Mouse (Mus musculus) lung, embryonic 16.5 days (tissue): ENCODE data around the gene Lrba. TPM values are rescaled to one million over a fixed set of nuclear protein-coding genes. Genes with fewer than 3 reads are reported as not detected.

ENCODE experiments used
- ATAC-seq: fragments of 200-750 bp; cut with Nextera tagmentation; 2 replicates; pipeline ENCODE4 v1.8.0; 2017; ENCODE audit warnings: low read depth, mild to moderate bottlenecking, moderate library complexity
- H3K27ac ChIP-seq: fragments of 300-500 bp; sonication (generic); 2 replicates; pipeline ENCODE4 v1.5.1; 2014; ENCODE audit warnings: mild to moderate bottlenecking, control low read depth, low read length
- H3K27me3 ChIP-seq: fragments of 300-500 bp; sonication (generic); 2 replicates; pipeline ENCODE4 v1.6.1; 2014; ENCODE audit warnings: low read depth, low read length, mixed read lengths; ENCODE audit not compliant: control insufficient read depth, insufficient read depth
- H3K36me3 ChIP-seq: fragments of 300-500 bp; sonication (generic); 2 replicates; pipeline ENCODE4 v1.6.1; 2014; ENCODE audit warnings: low read length; ENCODE audit not compliant: control insufficient read depth, insufficient read depth
- H3K4me1 ChIP-seq: fragments of 300-500 bp; sonication (generic); replicated peaks from 2 replicates; pipeline ENCODE4 v1.6.1; 2014; ENCODE audit warnings: low read length, mixed read lengths; ENCODE audit not compliant: control insufficient read depth, insufficient read depth
- H3K4me2 ChIP-seq: fragments of 300-500 bp; sonication (generic); 2 replicates; pipeline ENCODE4 v1.6.1; 2014; ENCODE audit warnings: low read depth, low read length, control low read depth
- H3K4me3 ChIP-seq: fragments of 300-500 bp; sonication (generic); 2 replicates; pipeline ENCODE4 v1.5.1; 2014; ENCODE audit warnings: mild to moderate bottlenecking, low read length, control low read depth
- H3K9ac ChIP-seq: fragments of 300-500 bp; sonication (generic); 2 replicates; pipeline ENCODE4 v1.6.1; 2014; ENCODE audit warnings: low read length, control low read depth
- H3K9me3 ChIP-seq: fragments of 300-500 bp; sonication (generic); 2 replicates; pipeline ENCODE4 v1.6.1; 2016; ENCODE audit warnings: low read length; ENCODE audit not compliant: control insufficient read depth
- WGBS: fragments of 180-500 bp; shearing (Covaris S2); extraction: QIAGEN DNeasy Blood & Tissue Kit; methylation state at CpG from one replicate; pipeline ENCODE4 v1.1.7; 2014; 5-methylcytosine and 5-hydroxymethylcytosine counted together
- polyA plus RNA-seq: library from polyadenylated mRNA; unstranded; fragments of >200 nt; fragmentation: Nextera tagmentation; extraction: Ambion mirVana; gene quantifications from 2 replicates; pipeline ENCODE4 v1.2.1, GENCODE M21; 2015

The Lrba gene
- 2.8 and 3.4 TPM in 2 replicates for polyA plus RNA-seq

DNA sequence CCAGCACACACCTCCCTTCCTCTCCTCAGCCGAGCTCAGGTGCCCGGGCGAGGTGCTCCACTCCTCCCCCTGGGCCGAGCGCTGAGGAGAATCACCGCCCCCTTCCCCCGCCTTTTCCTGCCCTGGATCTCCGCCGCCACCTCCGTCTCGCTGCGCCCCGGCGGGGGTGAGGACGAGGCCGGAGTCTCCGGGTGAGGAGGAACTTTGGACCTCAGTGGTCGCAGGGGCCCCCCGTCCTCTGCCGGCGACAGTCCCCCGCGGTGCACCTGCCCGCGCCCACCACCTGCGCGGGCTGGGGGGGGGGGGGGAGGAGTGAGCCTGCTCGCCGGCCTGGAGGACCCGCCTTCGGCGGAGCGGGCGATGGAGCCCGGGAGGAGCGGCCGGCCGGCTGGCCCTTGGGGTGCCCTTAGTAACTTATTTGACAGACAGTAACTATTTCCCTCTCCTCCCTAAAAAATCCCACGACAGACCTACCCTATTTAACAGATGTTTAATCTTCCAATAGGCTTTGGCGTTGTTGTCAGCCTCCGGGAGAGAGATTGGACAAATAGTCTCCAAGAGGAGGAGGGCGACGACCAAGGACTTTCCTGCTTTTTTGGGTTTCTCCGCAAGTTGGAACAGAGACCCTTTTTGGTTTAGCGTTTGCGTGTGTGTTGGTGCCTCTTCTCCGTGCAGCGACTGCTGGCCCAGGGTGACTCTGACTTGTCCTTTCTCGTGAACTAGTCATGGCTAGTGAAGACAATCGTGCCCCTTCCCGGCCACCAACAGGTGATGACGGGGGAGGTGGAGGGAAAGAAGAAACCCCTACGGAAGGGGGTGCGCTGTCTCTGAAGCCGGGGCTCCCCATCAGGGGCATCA, at the start of gene Lrba:
TSS of gene Lrba (plus strand) at position 117 of the 858 bp plus-strand sequence.
- WGBS = under 1% methylated on average over 48 of the region's 55 CpGs
- Histone ChIP-seq H3K4me1 (no peaks in the 10 kb centered on the region), H3K36me3 (no peaks in the 10 kb centered on the region), H3K9ac (peak within 1 kb of the TSS; percentile 91), H3K27ac (peak within 1 kb of the TSS; percentile 98), H3K4me3 (peak within 1 kb of the TSS; percentile 93), H3K4me2 (peak within 1 kb of the TSS; percentile 93), H3K27me3 (no peaks in the 10 kb centered on the region), H3K9me3 (no peaks in the 10 kb centered on the region)
- peak; percentile 91 for ATAC-seq

- Histone ChIP-seq H3K4me2 (no peak overlapping the region), H3K9ac (no peak overlapping the region), H3K4me1 (no peaks in the 10 kb centered on the region), H3K9me3 (no peaks in the 10 kb centered on the region), H3K27ac (no peak overlapping the region), H3K4me3 (no peak overlapping the region), H3K36me3 (no peaks in the 10 kb centered on the region), H3K27me3 (no peaks in the 10 kb centered on the region)
- ATAC-seq = no peak
- WGBS = 85% methylated on average over 7 of the region's 7 CpGs
Measured at GRCm38 (mm10) chr3:86179714-86180113, 44.8 kb upstream of the Lrba start.

DNA sequence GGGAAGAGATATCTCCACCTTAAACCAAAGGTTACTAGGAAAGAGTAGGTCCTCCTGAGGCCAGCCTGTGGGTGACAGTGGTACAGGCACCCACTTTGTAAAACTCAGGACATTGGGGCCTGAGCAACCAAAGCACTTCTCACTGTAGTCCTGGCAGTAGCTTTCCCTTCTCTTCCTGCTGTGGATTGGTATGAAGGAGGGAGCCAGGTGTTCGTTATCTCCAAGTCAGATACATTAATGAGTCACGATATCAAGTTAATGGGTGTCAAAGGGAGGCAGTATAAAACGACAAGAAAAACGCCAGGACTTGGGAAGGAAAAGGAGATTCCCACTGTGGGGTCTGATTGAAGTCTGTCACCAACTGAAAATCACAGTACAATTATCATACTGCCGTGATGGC, 43.4 kb upstream of the Lrba start:
- H3K27ac ChIP-seq = no peak overlapping the region
- no peaks in the 10 kb centered on the region for H3K27me3 ChIP-seq
- no peak overlapping the region for H3K4me3 ChIP-seq
- H3K4me2 ChIP-seq = no peak overlapping the region
- WGBS = 68% methylated on average over 5 of the region's 5 CpGs
- no peaks in the 10 kb centered on the region for H3K4me1 ChIP-seq
- no peaks in the 10 kb centered on the region for H3K9me3 ChIP-seq
- H3K9ac ChIP-seq = no peak overlapping the region
- no peak for ATAC-seq
- no peaks in the 10 kb centered on the region for H3K36me3 ChIP-seq

DNA sequence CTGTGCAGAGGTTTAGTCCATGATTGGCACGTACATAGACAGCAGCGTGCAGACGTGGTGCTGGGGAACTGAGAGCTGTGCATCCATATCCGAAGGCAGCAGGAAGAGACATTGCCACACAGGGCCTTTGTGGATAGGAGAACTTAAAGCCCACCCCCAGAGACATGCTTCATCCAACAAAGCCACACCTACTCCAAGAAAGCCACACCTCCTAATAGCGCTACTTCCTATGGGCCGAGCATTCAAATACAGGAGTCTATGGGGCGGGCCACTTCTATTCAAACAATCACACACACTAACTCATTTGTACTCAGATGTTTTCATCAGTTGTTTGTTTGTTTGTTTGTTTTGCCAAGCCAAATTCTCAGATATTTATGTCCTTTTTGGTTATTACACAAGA, 39.9 kb upstream of the Lrba start:
- WGBS = 80% methylated on average over 7 of the region's 7 CpGs
- no peaks in the 10 kb centered on the region for H3K36me3 ChIP-seq
- no peak for ATAC-seq
- no peak overlapping the region for H3K4me3 ChIP-seq
- H3K9ac ChIP-seq = no peak overlapping the region
- H3K4me1 ChIP-seq = no peaks in the 10 kb centered on the region; the same call in 1 of the 2 replicates
- no peaks in the 10 kb centered on the region for H3K27me3 ChIP-seq
- no peaks in the 10 kb centered on the region for H3K9me3 ChIP-seq
- H3K4me2 ChIP-seq = no peak overlapping the region
- H3K27ac ChIP-seq = no peak overlapping the region

DNA sequence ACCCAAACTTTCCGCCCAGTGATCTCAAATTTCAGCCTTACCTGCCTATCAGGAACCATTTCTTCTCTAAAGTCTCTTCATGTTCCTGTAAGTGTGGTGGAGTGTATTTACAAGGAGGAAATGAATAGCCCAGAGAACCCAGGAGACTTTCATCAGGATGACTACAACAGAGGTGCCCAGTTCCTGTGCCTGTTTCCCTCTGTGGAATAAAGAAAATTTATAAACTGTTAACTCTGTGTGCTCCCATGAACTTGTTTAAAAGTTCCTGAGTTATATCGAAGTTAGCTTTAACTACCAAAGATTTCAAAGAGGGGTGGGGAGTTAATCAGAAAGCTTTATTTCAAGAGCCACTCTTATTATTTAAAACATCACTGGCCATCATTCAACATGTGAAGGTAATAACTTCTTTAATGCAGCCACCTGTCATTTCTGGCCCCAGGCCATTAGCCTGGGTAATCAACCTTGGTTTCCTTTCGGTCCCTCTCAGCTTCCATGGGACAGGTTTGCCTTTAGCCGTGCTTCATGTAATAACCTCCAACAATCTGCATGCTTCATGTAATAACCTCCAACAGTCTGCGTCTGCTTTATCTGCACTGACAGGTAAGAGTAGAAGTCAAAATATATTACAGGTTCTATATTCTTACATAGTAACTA, 36.6 kb upstream of the Lrba start:
- H3K36me3 ChIP-seq = no peaks in the 10 kb centered on the region
- no peaks in the 10 kb centered on the region; the same call in 1 of the 2 replicates for H3K4me1 ChIP-seq
- H3K27me3 ChIP-seq = no peaks in the 10 kb centered on the region
- H3K4me3 ChIP-seq = no peak overlapping the region
- WGBS = 44% methylated on average over 5 of the region's 5 CpGs
- peak overlapping the region; percentile 24 for H3K27ac ChIP-seq
- H3K9me3 ChIP-seq = no peaks in the 10 kb centered on the region
- H3K9ac ChIP-seq = no peak overlapping the region
- no peak; the same call in 1 of the 2 replicates for ATAC-seq
- H3K4me2 ChIP-seq = no peak overlapping the region

DNA sequence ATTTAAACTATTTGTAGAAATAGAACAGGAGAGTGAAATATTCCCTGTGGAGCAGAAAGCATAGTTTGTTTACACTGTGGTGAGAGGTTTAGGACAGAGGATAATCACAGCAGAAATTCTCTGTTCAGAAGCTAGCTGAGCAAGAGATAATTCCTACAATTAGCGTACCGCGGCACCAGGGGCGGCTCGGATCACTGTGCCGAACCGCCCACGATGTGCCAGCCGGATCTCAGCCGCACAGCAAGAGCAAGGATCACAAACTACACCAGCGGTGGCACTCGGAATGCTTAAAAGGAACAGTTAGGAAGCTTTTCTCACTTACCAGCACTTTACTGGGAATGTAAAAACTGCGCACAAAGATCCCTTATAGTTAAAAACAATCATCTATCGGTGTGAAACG, 28.5 kb upstream of the Lrba start:
- Histone ChIP-seq H3K27ac (no peak overlapping the region), H3K4me3 (no peak overlapping the region), H3K4me2 (no peak overlapping the region), H3K9ac (no peak overlapping the region), H3K36me3 (no peaks in the 10 kb centered on the region), H3K27me3 (no peaks in the 10 kb centered on the region), H3K4me1 (no peaks in the 10 kb centered on the region), H3K9me3 (no peaks in the 10 kb centered on the region)
- ATAC-seq = no peak
- WGBS = 42% methylated on average over 15 of the region's 15 CpGs

- Histone ChIP-seq H3K36me3 (no peaks in the 10 kb centered on the region), H3K4me3 (no peak overlapping the region), H3K4me1 (no peaks in the 10 kb centered on the region), H3K9ac (no peak overlapping the region), H3K27me3 (no peaks in the 10 kb centered on the region), H3K9me3 (no peaks in the 10 kb centered on the region), H3K27ac (no peak overlapping the region), H3K4me2 (no peak overlapping the region)
- 64% methylated on average over 3 of the region's 3 CpGs for WGBS
- no peak for ATAC-seq
Measured at GRCm38 (mm10) chr3:86196471-86196870, 28.0 kb upstream of the Lrba start.

GRCm38 (mm10) chr3:86201645-86202175, 22.8 kb upstream of the Lrba start:
- Histone ChIP-seq H3K36me3 (no peaks in the 10 kb centered on the region), H3K9ac (no peak overlapping the region), H3K4me1 (no peaks in the 10 kb centered on the region), H3K4me2 (no peak overlapping the region), H3K27ac (no peak overlapping the region), H3K9me3 (no peaks in the 10 kb centered on the region), H3K27me3 (no peaks in the 10 kb centered on the region), H3K4me3 (no peak overlapping the region)
- WGBS = 86% methylated on average over 1 of the region's 1 CpGs
- ATAC-seq = no peak

DNA sequence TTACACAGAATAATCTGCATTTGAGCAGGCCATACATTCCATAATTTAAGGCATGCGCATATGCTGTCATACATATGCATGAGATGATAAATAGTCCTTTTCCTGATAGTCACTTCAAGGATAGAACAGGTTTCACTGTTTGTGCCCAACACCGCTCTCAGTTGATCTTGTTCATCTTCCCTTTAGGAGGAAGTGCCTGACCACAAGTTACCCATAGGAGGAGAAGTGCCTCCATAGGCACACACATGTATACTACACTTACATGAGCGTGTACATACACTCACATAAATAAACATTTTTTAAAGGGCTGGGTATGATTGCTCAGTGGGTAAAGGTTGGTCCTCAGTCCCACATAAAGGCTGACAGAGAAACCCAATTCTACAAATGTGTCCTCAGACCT, 22.0 kb upstream of the Lrba start:
- Histone ChIP-seq H3K9me3 (no peaks in the 10 kb centered on the region), H3K4me1 (no peaks in the 10 kb centered on the region), H3K9ac (no peak overlapping the region), H3K36me3 (no peaks in the 10 kb centered on the region), H3K4me2 (no peak overlapping the region), H3K4me3 (no peak overlapping the region), H3K27me3 (no peaks in the 10 kb centered on the region), H3K27ac (no peak overlapping the region)
- ATAC-seq = no peak
- WGBS = 78% methylated on average over 3 of the region's 3 CpGs
